Mouse (Mus musculus): ENCODE measurements around the gene Fam234b.

Gene Fam234b

GRCm38 (mm10) chr6:135182925-135183324 is 14.9 kb upstream of the Fam234b start:
- DNase-seq (ENCODE audit: low read depth, low spot score) = peak; percentile 53

GRCm38 (mm10) chr6:135183961-135184360 is 13.8 kb upstream of the Fam234b start:
- no peak for DNase-seq (ENCODE audit: low read depth, low spot score)

GRCm38 (mm10) chr6:135187076-135187917 is 10.5 kb upstream of the Fam234b start:
- DNase-seq (ENCODE audit: low read depth, low spot score) = no peak

- DNase-seq (ENCODE audit: low read depth, low spot score) = no peak
These were observed 9.1 kb upstream of the Fam234b start for GRCm38 (mm10) chr6:135188629-135189028.

- no peak for DNase-seq (ENCODE audit: low read depth, low spot score)
These were observed 7.7 kb upstream of the Fam234b start for GRCm38 (mm10) chr6:135190122-135190521.

- DNase-seq (ENCODE audit: low read depth, low spot score) = no peak
These were observed 5.9 kb upstream of the Fam234b start for GRCm38 (mm10) chr6:135191906-135192305.

- no peak for DNase-seq (ENCODE audit: low read depth, low spot score)
These were observed 4.8 kb upstream of the Fam234b start for GRCm38 (mm10) chr6:135192993-135193392.

- DNase-seq (ENCODE audit: low read depth, low spot score) = peak; percentile 59
These were observed 4.0 kb upstream of the Fam234b start for GRCm38 (mm10) chr6:135193733-135194132.

GRCm38 (mm10) chr6:135194907-135195306 is 2.9 kb upstream of the Fam234b start:
- DNase-seq (ENCODE audit: low read depth, low spot score) = no peak

GRCm38 (mm10) chr6:135196707-135197106 is 1.1 kb upstream of the Fam234b start:
- no peak for DNase-seq (ENCODE audit: low read depth, low spot score)

GRCm38 (mm10) chr6:135197446-135197845 is 331 bp upstream of the Fam234b start:
- DNase-seq (ENCODE audit: low read depth, low spot score) = no peak

- no peak for DNase-seq (ENCODE audit: low read depth, low spot score)
These were observed 949 bp downstream of the Fam234b start for GRCm38 (mm10) chr6:135198726-135199125.

GRCm38 (mm10) chr6:135200122-135200957 is 2.6 kb downstream of the Fam234b start:
- DNase-seq (ENCODE audit: low read depth, low spot score) = no peak

GRCm38 (mm10) chr6:135202668-135203067 is 4.9 kb downstream of the Fam234b start:
- peak; percentile 47 for DNase-seq (ENCODE audit: low read depth, low spot score)

- no peak for DNase-seq (ENCODE audit: low read depth, low spot score)
These were observed 6.0 kb downstream of the Fam234b start for GRCm38 (mm10) chr6:135203737-135204136.

- DNase-seq (ENCODE audit: low read depth, low spot score) = no peak
These were observed 7.1 kb downstream of the Fam234b start for GRCm38 (mm10) chr6:135204869-135205268.

- DNase-seq (ENCODE audit: low read depth, low spot score) = no peak
These were observed 8.0 kb downstream of the Fam234b start for GRCm38 (mm10) chr6:135205802-135206201.

- DNase-seq (ENCODE audit: low read depth, low spot score) = no peak
These were observed 9.1 kb downstream of the Fam234b start for GRCm38 (mm10) chr6:135206909-135207308.

GRCm38 (mm10) chr6:135211169-135211568 is 13.4 kb downstream of the Fam234b start:
- DNase-seq (ENCODE audit: low read depth, low spot score) = no peak

- no peak for DNase-seq (ENCODE audit: low read depth, low spot score)
These were observed 14.9 kb downstream of the Fam234b start for GRCm38 (mm10) chr6:135212666-135213065.

- no peak for DNase-seq (ENCODE audit: low read depth, low spot score)
These were observed 20.6 kb downstream of the Fam234b start for GRCm38 (mm10) chr6:135218330-135218729.

GRCm38 (mm10) chr6:135219916-135220315 is 22.1 kb downstream of the Fam234b start:
- no peak for DNase-seq (ENCODE audit: low read depth, low spot score)
